Mouse (Mus musculus) bone marrow macrophage, adult 2 months (primary cell): Measurements from ENCODE around the gene Tspan18.

Experiments used
- CTCF ChIP-seq: IDR thresholded peaks from 2 replicates; pipeline ENCODE4 v1.5.1; 2012; ENCODE audit warnings: low read depth, mild to moderate bottlenecking, low read length, moderate library complexity
- POLR2A ChIP-seq: IDR thresholded peaks from 2 replicates; pipeline ENCODE4 v1.6.1; 2012; ENCODE audit warnings: mild to moderate bottlenecking, low read depth, low read length, borderline replicate concordance

GRCm38 (mm10) chr2:93212386-93212785 is 121.9 kb downstream of the Tspan18 start:
- TF ChIP-seq CTCF = no peak
- TF ChIP-seq POLR2A = no peak
